Mouse (Mus musculus) forebrain, embryonic 10.5 days (tissue): ENCODE results near the gene Pef1. TPM values are rescaled to one million over a fixed set of nuclear protein-coding genes. Genes with fewer than 3 reads are reported as not detected.
A peak's percentile ranks its signal among the peaks of the same experiment; 100 is the strongest.

Source experiments
- DNase-seq: peaks from one replicate; pipeline ENCODE4 v3.0.0-alpha.2; 2017; ENCODE audit warnings: low spot score; ENCODE audit errors: extremely low spot score
- H3K27ac ChIP-seq: fragments of 300-500 bp; sonication (generic); 2 replicates; pipeline ENCODE4 v1.5.1; 2016; ENCODE audit warnings: mild to moderate bottlenecking
- H3K27me3 ChIP-seq: fragments of 300-500 bp; sonication (generic); 2 replicates; pipeline ENCODE4 v1.6.1; 2016; ENCODE audit warnings: mild to moderate bottlenecking; ENCODE audit not compliant: poor library complexity, severe bottlenecking
- H3K36me3 ChIP-seq: fragments of 300-500 bp; sonication (generic); replicated peaks from 2 replicates; pipeline ENCODE4 v1.6.1; 2016; ENCODE audit warnings: mild to moderate bottlenecking, moderate library complexity
- H3K4me1 ChIP-seq: fragments of 300-500 bp; sonication (generic); 2 replicates; pipeline ENCODE4 v1.6.1; 2016
- H3K4me3 ChIP-seq: fragments of 300-500 bp; sonication (generic); 2 replicates; pipeline ENCODE4 v1.5.1; 2016; ENCODE audit warnings: mild to moderate bottlenecking, moderate library complexity
- H3K9me3 ChIP-seq: fragments of 300-500 bp; sonication (generic); 2 replicates; pipeline ENCODE4 v1.6.1; 2016; ENCODE audit warnings: mild to moderate bottlenecking, moderate library complexity
- WGBS: fragments of 180-500 bp; shearing (Covaris S2); methylation state at CpG from one replicate; pipeline ENCODE4 v1.1.7; 2016; 5-methylcytosine and 5-hydroxymethylcytosine counted together
- polyA plus RNA-seq: library from polyadenylated mRNA; unstranded; fragments of >200 nt; fragmentation: Nextera tagmentation; extraction: Ambion mirVana; gene quantifications from 2 replicates; pipeline ENCODE4 v1.2.1, GENCODE M21; 2016

Pef1 gene
- polyA plus RNA-seq = 69.8 and 70.4 TPM in 2 replicates

DNA sequence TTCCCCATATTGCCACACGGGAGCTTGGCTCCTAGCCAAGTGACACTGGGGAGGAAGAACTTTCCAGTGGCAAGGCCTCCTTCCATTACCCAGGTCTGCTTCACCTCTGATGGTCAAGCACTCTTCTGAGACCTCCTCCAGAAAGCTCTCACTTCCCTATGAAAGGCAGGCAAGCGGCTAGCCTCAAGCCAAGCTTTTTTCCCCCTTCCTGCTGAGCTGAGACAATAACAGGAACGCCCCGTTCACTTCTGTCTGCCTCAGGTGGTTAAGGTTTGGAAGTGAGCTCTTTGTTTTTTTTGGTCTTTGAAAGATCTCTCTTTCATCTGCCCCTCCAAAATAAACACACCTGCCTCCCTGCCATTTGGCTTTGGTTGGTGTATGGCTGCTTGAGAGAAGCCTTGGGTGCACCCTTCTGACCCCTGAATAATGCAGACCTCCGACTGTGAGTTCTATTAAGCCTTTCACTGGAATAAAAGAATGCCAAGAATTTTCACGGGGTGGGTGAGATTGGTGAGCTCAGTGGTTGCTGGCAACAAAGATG is at the start of gene Pef1:
Pef1 (plus strand) TSS at position 448 of the 541 bp plus-strand sequence.
- Histone ChIP-seq H3K27me3 (peaks cover 19% of the 10 kb centered on the region), H3K4me3 (no peak within 1 kb of the TSS)

DNA sequence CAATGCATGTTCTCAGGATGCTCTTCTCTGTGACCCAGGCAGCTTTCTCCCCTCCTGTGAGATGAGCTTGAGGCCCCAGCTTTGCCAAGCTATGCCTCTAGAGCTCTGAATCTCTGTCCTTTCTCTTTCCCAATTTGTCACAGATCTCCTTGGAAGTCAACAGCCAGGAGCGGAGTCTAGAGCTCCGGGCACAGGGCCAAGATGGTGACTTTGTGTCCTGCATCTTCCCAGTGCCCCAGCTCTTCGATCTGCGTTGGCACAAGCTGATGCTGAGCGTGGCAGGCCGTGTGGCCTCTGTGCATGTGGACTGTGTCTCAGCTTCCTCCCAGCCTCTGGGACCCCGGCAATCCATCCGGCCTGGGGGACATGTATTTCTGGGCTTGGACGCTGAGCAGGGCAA is 49.2 kb upstream of the Pef1 start:
- Histone ChIP-seq H3K9me3 (no peaks in the 10 kb centered on the region), H3K4me3 (no peak overlapping the region), H3K27ac (no peak overlapping the region), H3K27me3 (peaks cover 31% of the 10 kb centered on the region), H3K36me3 (no peaks in the 10 kb centered on the region), H3K4me1 (peaks cover 45% of the 10 kb centered on the region)
- 95% methylated on average over 9 of the region's 9 CpGs for WGBS
- DNase-seq = no peak

More for the DNA sequence above, at the start of gene Pef1:
- no peaks in the 10 kb centered on the region for H3K36me3 ChIP-seq
- no peak for DNase-seq
- peaks cover 4% of the 10 kb centered on the region; the same call in 1 of the 2 replicates for H3K9me3 ChIP-seq
- peak within 1 kb of the TSS; percentile 72 for H3K27ac ChIP-seq
- 2% methylated on average over 6 of the region's 6 CpGs for WGBS
- peaks cover 50% of the 10 kb centered on the region for H3K4me1 ChIP-seq

GRCm38 (mm10) chr4:130054727-130055126 is 47.6 kb upstream of the Pef1 start:
- H3K4me3 ChIP-seq = no peak overlapping the region
- 0 out of 2 replicates have a peak overlapping the region, but pooled peaks have one; percentile 20 for H3K27ac ChIP-seq
- WGBS = 64% methylated on average over 1 of the region's 1 CpGs
- peaks cover 15% of the 10 kb centered on the region for H3K27me3 ChIP-seq
- H3K36me3 ChIP-seq = no peaks in the 10 kb centered on the region
- DNase-seq = no peak
- H3K4me1 ChIP-seq = peaks cover 42% of the 10 kb centered on the region
- no peaks in the 10 kb centered on the region for H3K9me3 ChIP-seq

- Histone ChIP-seq H3K9me3 (no peaks in the 10 kb centered on the region), H3K27me3 (peaks cover 8% of the 10 kb centered on the region), H3K4me3 (no peak overlapping the region), H3K4me1 (peaks cover 43% of the 10 kb centered on the region), H3K27ac (peak overlapping the region; percentile 72), H3K36me3 (no peaks in the 10 kb centered on the region)
- 84% methylated on average over 14 of the region's 14 CpGs for WGBS
- no peak for DNase-seq
Observed at GRCm38 (mm10) chr4:130055160-130056010, 47.0 kb upstream of the Pef1 start.

DNA sequence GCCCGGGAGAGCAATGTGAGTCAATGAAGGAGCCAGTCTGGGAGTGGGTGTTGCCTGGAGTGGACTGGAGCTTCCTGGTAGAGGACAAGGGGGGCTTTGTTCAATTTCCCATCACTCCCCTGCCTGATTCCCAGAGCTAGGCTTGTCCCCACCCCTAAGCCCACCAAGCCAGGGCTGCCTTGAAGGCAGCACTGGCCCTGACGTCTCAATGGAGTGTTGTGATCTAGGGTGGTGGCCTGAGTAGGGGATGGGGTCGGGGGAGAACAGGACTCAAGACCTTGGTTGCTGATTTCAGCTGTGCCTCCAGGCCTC is 46.4 kb upstream of the Pef1 start:
- peaks cover 8% of the 10 kb centered on the region for H3K27me3 ChIP-seq
- H3K9me3 ChIP-seq = no peaks in the 10 kb centered on the region
- WGBS = 49% methylated on average over 3 of the region's 3 CpGs
- H3K36me3 ChIP-seq = no peaks in the 10 kb centered on the region
- H3K27ac ChIP-seq = peak overlapping the region; percentile 72
- no peak for DNase-seq
- peaks cover 48% of the 10 kb centered on the region for H3K4me1 ChIP-seq
- H3K4me3 ChIP-seq = no peak overlapping the region

GRCm38 (mm10) chr4:130056471-130056870 is 45.9 kb upstream of the Pef1 start:
- DNase-seq = no peak
- peaks cover 48% of the 10 kb centered on the region for H3K4me1 ChIP-seq
- H3K36me3 ChIP-seq = no peaks in the 10 kb centered on the region
- peak overlapping the region; percentile 72 for H3K27ac ChIP-seq
- 49% methylated on average over 3 of the region's 3 CpGs for WGBS
- no peak overlapping the region for H3K4me3 ChIP-seq
- peaks cover 8% of the 10 kb centered on the region for H3K27me3 ChIP-seq
- H3K9me3 ChIP-seq = no peaks in the 10 kb centered on the region

DNA sequence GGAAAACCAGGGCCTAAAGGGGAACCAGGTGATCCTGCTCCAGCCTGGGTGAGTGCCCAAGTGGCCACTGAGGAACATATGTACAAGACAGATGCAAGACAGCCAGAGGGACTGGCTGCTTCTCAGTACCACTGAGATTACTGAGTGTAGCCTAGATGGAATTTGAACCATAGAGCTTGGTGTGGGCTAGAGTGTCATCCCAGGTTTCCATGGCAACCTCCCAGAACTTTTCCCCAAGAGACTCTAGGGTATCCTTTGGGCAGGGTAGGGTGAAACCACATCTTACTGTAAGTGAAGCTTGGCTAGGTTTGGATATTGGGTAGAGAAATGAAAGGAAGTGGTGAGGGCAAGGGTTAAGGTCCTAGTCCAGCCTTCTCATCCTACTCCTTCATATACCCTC is 41.4 kb upstream of the Pef1 start:
- Histone ChIP-seq H3K27me3 (peaks cover 5% of the 10 kb centered on the region; the same call in 1 of the 2 replicates), H3K4me3 (no peak overlapping the region), H3K4me1 (peaks cover 32% of the 10 kb centered on the region), H3K36me3 (no peaks in the 10 kb centered on the region), H3K9me3 (no peaks in the 10 kb centered on the region), H3K27ac (no peak overlapping the region)
- DNase-seq = no peak

DNA sequence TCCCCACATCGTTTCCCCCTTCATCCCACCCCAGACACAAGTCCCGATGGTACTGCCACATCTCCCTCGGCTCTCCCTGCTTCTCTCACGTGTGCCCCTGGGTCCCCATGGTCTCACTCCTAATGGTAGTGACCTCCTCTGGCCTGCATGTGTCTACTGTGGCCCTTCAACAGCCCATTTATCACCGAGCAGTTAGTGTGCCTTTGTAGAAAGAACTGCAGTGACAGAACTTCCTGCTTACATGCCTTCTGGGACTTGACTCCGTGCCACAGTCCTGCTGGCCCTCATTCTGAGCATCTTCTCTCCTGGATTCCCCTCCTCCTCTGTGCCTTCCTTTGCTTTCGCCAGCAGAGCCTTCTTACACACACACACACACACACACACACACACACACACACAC is 39.2 kb upstream of the Pef1 start:
- Histone ChIP-seq H3K27me3 (peaks cover 5% of the 10 kb centered on the region; the same call in 1 of the 2 replicates), H3K4me1 (peaks cover 27% of the 10 kb centered on the region), H3K4me3 (no peak overlapping the region), H3K36me3 (no peaks in the 10 kb centered on the region), H3K9me3 (no peaks in the 10 kb centered on the region), H3K27ac (no peak overlapping the region)
- 80% methylated on average over 7 of the region's 7 CpGs for WGBS
- no peak for DNase-seq

- Histone ChIP-seq H3K4me1 (peaks cover 8% of the 10 kb centered on the region; the same call in 1 of the 2 replicates), H3K36me3 (no peaks in the 10 kb centered on the region), H3K4me3 (no peak overlapping the region), H3K27me3 (peaks cover 5% of the 10 kb centered on the region; the same call in 1 of the 2 replicates), H3K9me3 (no peaks in the 10 kb centered on the region), H3K27ac (no peak overlapping the region)
- no peak for DNase-seq
- WGBS = 4% methylated on average over 8 of the region's 8 CpGs
Observed at GRCm38 (mm10) chr4:130066816-130067215, 35.5 kb upstream of the Pef1 start.

DNA sequence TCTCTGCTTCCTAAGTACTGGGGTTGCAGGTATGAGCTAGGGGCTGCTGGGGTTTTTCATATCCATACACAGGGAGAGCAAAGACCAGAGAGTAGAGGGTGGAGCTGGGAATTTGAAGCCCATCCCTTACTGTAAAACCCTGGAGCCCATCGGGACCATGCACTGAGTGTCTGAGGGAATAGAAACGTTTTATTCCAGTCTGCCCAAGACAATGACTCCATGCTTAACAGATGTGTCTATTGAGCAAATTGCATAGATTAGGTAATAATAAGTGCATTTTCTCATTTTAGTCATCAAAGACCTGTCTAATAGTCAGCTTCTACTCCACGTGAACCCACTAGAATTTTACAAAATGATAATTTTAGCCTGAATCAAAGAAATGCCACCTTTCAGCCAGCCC is 31.8 kb upstream of the Pef1 start:
- Histone ChIP-seq H3K36me3 (no peaks in the 10 kb centered on the region), H3K4me1 (peaks cover 14% of the 10 kb centered on the region)
- 80% methylated on average over 3 of the region's 3 CpGs for WGBS

GRCm38 (mm10) chr4:130071758-130072157 is 30.6 kb upstream of the Pef1 start:
- DNase-seq = no peak
- Histone ChIP-seq H3K9me3 (no peaks in the 10 kb centered on the region), H3K36me3 (no peaks in the 10 kb centered on the region), H3K27ac (no peak overlapping the region), H3K4me3 (no peak overlapping the region), H3K4me1 (peaks cover 22% of the 10 kb centered on the region), H3K27me3 (peaks cover 22% of the 10 kb centered on the region)
- 98% methylated on average over 2 of the region's 2 CpGs for WGBS

More for the DNA sequence above, 31.8 kb upstream of the Pef1 start:
- Histone ChIP-seq H3K27me3 (0 out of 2 replicates have a peak, but pooled peaks cover 10% of the 10 kb centered on the region), H3K4me3 (no peak overlapping the region), H3K27ac (no peak overlapping the region), H3K9me3 (no peaks in the 10 kb centered on the region)
- DNase-seq = no peak

DNA sequence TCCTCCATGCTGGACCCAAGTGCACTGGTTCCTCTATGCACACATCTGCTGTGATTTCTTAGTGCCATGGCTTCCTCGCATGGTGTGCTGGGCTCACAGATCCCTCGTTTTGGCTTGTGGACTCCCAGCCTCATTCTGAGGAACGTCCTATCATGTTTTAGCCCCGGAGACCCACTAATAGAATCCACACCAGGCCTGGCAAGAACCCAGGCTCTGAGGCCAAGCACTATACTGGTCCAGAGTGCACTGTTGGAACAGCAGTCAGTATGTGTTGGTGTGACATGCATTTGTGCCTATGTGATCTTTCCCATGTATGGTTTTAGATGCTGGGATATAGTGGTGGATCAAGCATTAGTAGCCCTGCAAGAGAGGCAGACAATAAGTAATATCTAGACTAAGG is 29.0 kb upstream of the Pef1 start:
- DNase-seq = no peak
- H3K4me1 ChIP-seq = peaks cover 31% of the 10 kb centered on the region
- H3K4me3 ChIP-seq = no peak overlapping the region
- no peaks in the 10 kb centered on the region for H3K36me3 ChIP-seq
- H3K27ac ChIP-seq = no peak overlapping the region
- H3K27me3 ChIP-seq = peaks cover 38% of the 10 kb centered on the region
- 88% methylated on average over 4 of the region's 4 CpGs for WGBS
- H3K9me3 ChIP-seq = no peaks in the 10 kb centered on the region
